Mouse (Mus musculus): ENCODE data around the gene Zfp715.
"Not testable (repeated sequence)": the region's sequence is repeated elsewhere in the genome, so short reads cannot be mapped to it uniquely, and the experiment has no call there.

Zfp715 gene

GRCm38 (mm10) chr7:43291524-43291923, 21.6 kb downstream of the Zfp715 start:
- DNase-seq (ENCODE audit: low spot score) = no peak

DNA sequence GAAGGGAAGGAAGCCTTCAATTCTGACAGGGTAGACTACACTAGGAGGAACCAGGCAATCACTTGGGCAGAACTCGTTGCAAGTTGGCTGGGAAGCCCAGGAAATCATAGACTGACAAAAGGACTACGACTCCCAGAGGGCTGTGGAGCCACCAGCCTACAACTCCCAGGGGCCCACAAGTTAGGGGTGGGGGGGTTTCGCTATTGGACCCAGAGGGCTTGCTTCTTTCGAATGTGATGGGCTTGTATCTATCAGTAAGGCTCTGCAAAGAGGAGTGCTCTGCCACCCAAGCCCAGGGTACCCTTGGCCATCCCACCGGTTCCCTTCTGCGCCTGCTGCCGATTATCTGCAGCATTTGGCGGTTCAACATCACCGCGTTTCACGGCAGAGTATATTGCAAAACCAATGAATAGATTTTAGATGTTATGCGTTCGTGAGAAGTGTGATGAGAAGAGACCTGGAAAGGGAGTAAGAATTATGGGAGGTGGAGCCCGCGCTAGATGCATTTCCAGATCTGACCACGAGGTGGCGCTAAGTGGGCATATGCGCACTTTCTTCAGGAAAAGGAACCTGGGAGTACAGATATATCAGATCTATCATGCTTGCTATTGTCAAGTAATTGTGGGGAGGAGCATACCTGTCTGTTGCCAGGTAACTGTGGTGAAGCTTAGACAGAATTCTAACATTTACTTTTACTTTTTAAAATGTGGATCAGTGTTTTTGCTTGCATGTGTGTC, 30.1 kb downstream of the Zfp715 start:
- peak; percentile 84 for DNase-seq (ENCODE audit: low spot score)

- no peak for DNase-seq (ENCODE audit: low spot score)
These were observed 30.6 kb downstream of the Zfp715 start for GRCm38 (mm10) chr7:43282459-43282858.

DNA sequence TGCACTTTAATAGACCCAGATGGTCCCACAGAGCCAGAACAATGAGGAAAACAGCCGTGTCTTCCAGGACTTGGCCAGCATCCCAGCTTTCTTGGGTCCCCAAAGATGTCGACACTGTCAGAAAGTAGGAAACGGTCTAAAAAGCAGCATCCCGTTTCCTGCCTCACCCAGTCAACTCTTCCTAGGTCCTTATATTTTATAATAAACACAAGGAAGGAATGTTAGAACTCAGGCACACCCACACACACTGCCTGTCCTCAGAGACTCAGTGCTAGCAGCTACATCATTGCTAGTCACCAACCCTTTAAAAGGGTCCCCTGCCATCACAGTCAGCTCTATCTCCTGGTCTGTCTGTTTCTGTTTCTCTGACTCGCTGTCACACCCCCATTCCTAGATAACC, 35.7 kb downstream of the Zfp715 start:
- DNase-seq (ENCODE audit: low spot score) = no peak

GRCm38 (mm10) chr7:43276178-43276577, 36.9 kb downstream of the Zfp715 start:
- not testable (repeated sequence) for DNase-seq (ENCODE audit: low spot score)

DNA sequence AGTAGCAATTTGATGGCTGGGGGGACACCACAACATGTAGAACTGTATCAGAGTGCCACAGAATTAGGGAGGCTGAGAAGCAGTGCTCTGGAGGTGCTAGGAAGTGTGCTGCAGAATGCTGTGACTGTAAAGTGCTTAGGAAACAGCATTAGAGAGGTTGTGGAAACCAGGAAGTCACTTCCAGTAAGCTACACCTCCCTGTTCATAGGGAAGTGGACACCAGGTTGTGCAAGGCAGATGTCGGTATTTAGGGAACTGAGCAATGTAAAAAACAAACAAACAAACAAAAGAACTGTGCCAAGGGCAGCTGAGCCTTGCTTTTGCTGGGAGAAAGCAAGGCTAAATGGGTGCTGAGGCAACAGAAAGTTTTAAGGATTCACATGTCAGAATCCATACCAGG, 39.6 kb downstream of the Zfp715 start:
- no peak for DNase-seq (ENCODE audit: low spot score)

GRCm38 (mm10) chr7:43267359-43267758, 45.7 kb downstream of the Zfp715 start:
- DNase-seq (ENCODE audit: low spot score) = not testable (repeated sequence)

DNA sequence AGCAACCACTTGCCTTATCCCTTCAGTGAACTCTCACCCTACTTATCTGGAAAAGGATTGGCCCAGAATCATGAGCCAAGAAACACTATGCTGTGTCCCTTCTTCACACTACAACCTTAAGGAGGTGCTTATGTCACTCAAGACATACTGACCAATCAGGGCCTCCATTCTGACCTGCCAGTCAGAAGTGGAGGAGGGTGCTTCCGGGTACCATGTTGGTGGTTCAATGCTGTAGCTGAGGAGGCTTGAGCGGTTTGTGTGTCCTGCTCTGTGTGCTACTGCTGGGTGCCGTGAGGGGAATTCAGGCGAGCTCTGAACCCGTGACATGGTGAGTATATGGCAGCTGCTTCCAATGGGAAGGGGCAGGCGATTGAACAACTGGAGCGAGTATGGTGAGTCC, 59.6 kb downstream of the Zfp715 start:
- no peak for DNase-seq (ENCODE audit: low spot score)

- DNase-seq (ENCODE audit: low spot score) = not testable (repeated sequence)
These were observed 62.4 kb downstream of the Zfp715 start for GRCm38 (mm10) chr7:43250718-43251117.

All from retina, embryonic 14.5 days (tissue).